Mouse (Mus musculus) heart, postnatal 25 days (tissue): ENCODE results near the gene Smndc1. TPM values are rescaled to one million over a fixed set of nuclear protein-coding genes. Genes with fewer than 3 reads are reported as not detected.
"Not testable (repeated sequence)": the region's sequence is repeated elsewhere in the genome, so short reads cannot be mapped to it uniquely, and the experiment has no call there.

ENCODE experiments used
- DNase-seq: peaks from one replicate; pipeline ENCODE4 v3.0.0; 2022; ENCODE audit warnings: low spot score
- intact Hi-C: fragments of 180-260 bp; cut with DNase I; formaldehyde crosslinking; loops from one replicate; pipeline ENCODE4 v1.15.1; 2025
- total RNA-seq, 2 experiments: library from RNA; stranded (reverse); gene quantifications; 2 replicates each; pipeline ENCODE4 v1.2.3; 2021

The Smndc1 gene
- total RNA-seq, 2 experiments from 2014 or later: 28.8 to 33.2 TPM

- DNase-seq: no peak
- intact Hi-C loops: no loop called here
These were observed 23.4 kb upstream of the Smndc1 start for GRCm38 (mm10) chr19:53413617-53414380.

- intact Hi-C loops: no loop called here
- no peak for DNase-seq
These were observed 21.9 kb upstream of the Smndc1 start for GRCm38 (mm10) chr19:53412149-53412848.

- DNase-seq: no peak
- intact Hi-C loops: no loop called here
These were observed 19.4 kb upstream of the Smndc1 start for GRCm38 (mm10) chr19:53409663-53410307.

- no peak for DNase-seq
- intact Hi-C loops: no loop called here
These were observed 18.0 kb upstream of the Smndc1 start for GRCm38 (mm10) chr19:53408398-53408797.

GRCm38 (mm10) chr19:53407350-53407749 is 17.0 kb upstream of the Smndc1 start:
- no peak for DNase-seq
- intact Hi-C loops: no loop called here

GRCm38 (mm10) chr19:53405810-53406209 is 15.4 kb upstream of the Smndc1 start:
- DNase-seq: no peak
- intact Hi-C loops: no loop called here

- intact Hi-C loops: no loop called here
- no peak for DNase-seq
These were observed 14.5 kb upstream of the Smndc1 start for GRCm38 (mm10) chr19:53404837-53405356.

- intact Hi-C loops: no loop called here
- no peak for DNase-seq
These were observed 13.9 kb upstream of the Smndc1 start for GRCm38 (mm10) chr19:53404219-53404836.

- no peak for DNase-seq
- intact Hi-C loops: no loop called here
These were observed 12.5 kb upstream of the Smndc1 start for GRCm38 (mm10) chr19:53402741-53403432.

- intact Hi-C loops: no loop called here
- no peak for DNase-seq
These were observed 10.1 kb upstream of the Smndc1 start for GRCm38 (mm10) chr19:53400332-53401110.

GRCm38 (mm10) chr19:53399213-53399612 is 8.8 kb upstream of the Smndc1 start:
- intact Hi-C loops: no loop called here
- no peak for DNase-seq

- no peak for DNase-seq
- intact Hi-C loops: no loop called here
These were observed 7.3 kb upstream of the Smndc1 start for GRCm38 (mm10) chr19:53397451-53398233.

- not testable (repeated sequence) for DNase-seq
- intact Hi-C loops: loop anchor here (1.0 kb wide), 1 partner anchor 183 kb away; no protein-coding TSS in a partner anchor
These were observed 5.4 kb upstream of the Smndc1 start for GRCm38 (mm10) chr19:53395805-53396204.

GRCm38 (mm10) chr19:53394956-53395355 is 4.6 kb upstream of the Smndc1 start:
- intact Hi-C loops: loop anchor here (1.0 to 5.0 kb wide), 2 partner anchors 137 to 184 kb away; no protein-coding TSS in a partner anchor
- not testable (repeated sequence) for DNase-seq

GRCm38 (mm10) chr19:53394552-53394951 is 4.2 kb upstream of the Smndc1 start:
- DNase-seq: no peak
- intact Hi-C loops: loop anchor here (5.0 kb wide), 1 partner anchor 138 kb away; no protein-coding TSS in a partner anchor

GRCm38 (mm10) chr19:53393646-53394045 is 3.3 kb upstream of the Smndc1 start:
- intact Hi-C loops: loop anchor here (5.0 kb wide), 1 partner anchor 139 kb away; no protein-coding TSS in a partner anchor
- DNase-seq: no peak

GRCm38 (mm10) chr19:53392781-53393343 is 2.5 kb upstream of the Smndc1 start:
- no peak for DNase-seq
- intact Hi-C loops: loop anchor here (5.0 kb wide), 1 partner anchor 139 kb away; no protein-coding TSS in a partner anchor
